In the genomic region with DNA sequence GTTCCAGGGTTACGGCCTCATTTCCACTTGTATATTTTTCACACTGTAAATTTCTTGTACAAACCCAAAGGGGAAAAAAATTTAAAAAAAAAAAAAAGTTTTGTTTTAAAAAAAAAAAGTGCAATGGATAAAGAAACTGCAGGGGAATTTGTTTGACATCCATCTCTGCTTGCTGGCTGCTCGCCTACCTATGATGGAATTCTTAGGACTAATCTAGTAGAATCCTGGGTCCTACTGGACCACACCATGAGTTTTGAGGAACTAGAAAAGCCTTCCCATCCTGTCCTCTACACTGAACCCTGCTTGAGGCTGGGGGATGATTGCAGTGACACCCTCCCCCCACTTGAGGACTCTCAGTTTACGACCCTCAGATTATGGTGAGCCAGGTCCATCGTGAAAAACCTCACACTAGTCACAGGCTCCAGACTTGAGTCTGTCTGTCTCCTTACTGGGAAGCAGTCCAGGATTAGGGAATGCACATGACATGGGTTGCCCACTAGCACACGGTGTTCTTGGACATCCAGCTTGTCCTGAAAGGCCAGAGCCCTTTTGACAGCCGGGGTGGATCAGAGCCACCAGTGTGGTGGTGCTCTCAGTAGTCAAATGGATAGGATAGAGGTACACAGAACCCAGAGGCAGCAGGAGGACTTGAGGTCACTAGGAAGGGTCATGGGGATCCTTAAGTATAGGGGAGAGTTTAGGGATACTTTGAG, we compare ENCODE assay signal across 15 mouse cellular contexts. TPM values are rescaled to one million over a fixed set of nuclear protein-coding genes. Genes with fewer than 3 reads are reported as not detected.
DNase-seq lines count a peak whose midpoint lies in the region; ATAC-seq and TF ChIP-seq lines count a peak whose summit lies in the region.
"Had no signal": no experiment of that assay in that cellular context is flagged by ENCODE, and none has a peak within 500 bp of the region (broad histone marks: within the 10 kb centered on the region; RNA-seq: fewer than 3 reads in every experiment).

No protein-coding gene starts in this region.

- no peak for TF ChIP-seq CTCF in cerebellum, adult 2 months (IDR thresholded peaks at IDR 0.05; ENCODE audit: borderline replicate concordance, insufficient read depth, low read depth, low read length)

- no peak for ATAC-seq in heart, embryonic 11.5 days (replicated peaks; ENCODE audit: insufficient number of reproducible peaks, low FRiP score, low TSS enrichment)
- no peak for ATAC-seq in midbrain, embryonic 13.5 days
- ATAC-seq: inflammation-experienced regulatory T-cells, adult 6 months had no signal

- WGBS in cerebellum, adult 2 months, result 58% methylated on average over 6 of the region's 6 CpGs
- 75% methylated on average over 6 of the region's 6 CpGs for WGBS in heart, embryonic 11.5 days (ENCODE audit: insufficient replicate concordance)
- 88% methylated on average over 6 of the region's 6 CpGs for WGBS in midbrain, embryonic 10.5 days
- 86% methylated on average over 6 of the region's 6 CpGs for WGBS in midbrain, embryonic 13.5 days

- peaks cover 14% of the 10 kb centered on the region for H3K4me1 ChIP-seq in cerebellum, adult 2 months (ENCODE audit: control insufficient read depth, insufficient read depth, low read length)
- H3K4me1 ChIP-seq in heart, embryonic 11.5 days (ENCODE audit: control insufficient read depth, insufficient read depth, low read length), result peaks cover 10% of the 10 kb centered on the region; the same call in 1 of the 2 replicates
- H3K4me1 ChIP-seq in midbrain, embryonic 10.5 days, result peaks cover 59% of the 10 kb centered on the region
- H3K4me1 ChIP-seq in midbrain, embryonic 13.5 days (replicated peaks), result peaks cover 13% of the 10 kb centered on the region; the same call in 1 of the 2 replicates

- DNase-seq in cerebellum, adult 2 months, result no peak
- DNase-seq in cerebellum, postnatal 36 days, result no peak
- peak; percentile 57 for DNase-seq in heart, adult 8-10 months (ENCODE audit: low spot score)
- no peak for DNase-seq in midbrain, embryonic 10.5 days (ENCODE audit: low spot score)
- no peak for DNase-seq in left cerebral cortex, postnatal 25 days (ENCODE audit: low spot score in 2 of 2)
- DNase-seq: B cell, adult 2 months; liver, embryonic 13.5 days had no signal

- H3K9me3 ChIP-seq in heart, embryonic 11.5 days (replicated peaks; ENCODE audit: control insufficient read depth, low read length), result no peaks in the 10 kb centered on the region
- H3K9me3 ChIP-seq in midbrain, embryonic 10.5 days (replicated peaks), result no peaks in the 10 kb centered on the region
- no peaks in the 10 kb centered on the region for H3K9me3 ChIP-seq in midbrain, embryonic 13.5 days
- H3K9me3 ChIP-seq: forebrain, embryonic 12.5 days; kidney, embryonic 15.5 days; liver, embryonic 13.5 days had no signal

- H3K4me2 ChIP-seq in heart, embryonic 11.5 days, result no peak overlapping the region
- H3K4me2 ChIP-seq in midbrain, embryonic 13.5 days (replicated peaks), result no peak overlapping the region
- no peak overlapping the region for H3K4me2 ChIP-seq in myocyte (ENCODE audit: low read depth)
- H3K4me2 ChIP-seq: forebrain, embryonic 12.5 days; kidney, embryonic 15.5 days; liver, embryonic 13.5 days had no signal

- peaks cover 27% of the 10 kb centered on the region for H3K36me3 ChIP-seq in heart, embryonic 11.5 days (ENCODE audit: control insufficient read depth, insufficient read depth, low read length)
- H3K36me3 ChIP-seq in midbrain, embryonic 10.5 days, result peaks cover 72% of the 10 kb centered on the region
- H3K36me3 ChIP-seq in midbrain, embryonic 13.5 days, result peaks cover 61% of the 10 kb centered on the region
- H3K36me3 ChIP-seq in myocyte (ENCODE audit: control insufficient read depth, insufficient read depth), result peaks cover 5% of the 10 kb centered on the region

- H3K9ac ChIP-seq in heart, embryonic 11.5 days (ENCODE audit: low read depth, low read length), result no peak overlapping the region
- H3K9ac ChIP-seq in midbrain, embryonic 13.5 days (replicated peaks), result no peak overlapping the region
- H3K9ac ChIP-seq: forebrain, embryonic 12.5 days; kidney, embryonic 15.5 days; liver, embryonic 13.5 days had no signal

- H3K79me2 ChIP-seq in myocyte (ENCODE audit: control insufficient read depth, insufficient read depth), result peaks cover 7% of the 10 kb centered on the region

- H3ac ChIP-seq in myocyte (ENCODE audit: control insufficient read depth, insufficient read length), result no peak overlapping the region

- no peak overlapping the region for H3K4me3 ChIP-seq in cerebellum, adult 2 months (replicated peaks; ENCODE audit: insufficient read depth, low read depth, low read length)
- H3K4me3 ChIP-seq in heart, embryonic 11.5 days (ENCODE audit: low read depth, low read length), result no peak overlapping the region
- H3K4me3 ChIP-seq in midbrain, embryonic 10.5 days, result no peak overlapping the region
- H3K4me3 ChIP-seq in midbrain, embryonic 13.5 days (replicated peaks), result no peak overlapping the region
- no peak overlapping the region for H3K4me3 ChIP-seq in myocyte
- H3K4me3 ChIP-seq: forebrain, embryonic 12.5 days; kidney, embryonic 15.5 days; liver, embryonic 13.5 days had no signal

- peak overlapping the region; percentile 24; the same call in 1 of the 2 replicates for H3K27ac ChIP-seq in cerebellum, adult 2 months (ENCODE audit: insufficient read depth, low read length)
- H3K27ac ChIP-seq in heart, embryonic 11.5 days (ENCODE audit: low read depth, low read length), result no peak overlapping the region
- H3K27ac ChIP-seq in midbrain, embryonic 10.5 days (replicated peaks), result 0 out of 2 replicates have a peak overlapping the region, but pooled peaks have one; percentile 38
- no peak overlapping the region for H3K27ac ChIP-seq in midbrain, embryonic 13.5 days
- H3K27ac ChIP-seq: forebrain, embryonic 12.5 days; liver, embryonic 13.5 days had no signal

- intact Hi-C loops in left cerebral cortex, postnatal 25 days (cut with DNase I), result no loop called here

- H3K27me3 ChIP-seq in cerebellum, adult 2 months (ENCODE audit: control insufficient read depth, insufficient read depth, low read length), result no peaks in the 10 kb centered on the region
- no peaks in the 10 kb centered on the region for H3K27me3 ChIP-seq in heart, embryonic 11.5 days (ENCODE audit: control insufficient read depth, insufficient read depth, low read length)
- no peaks in the 10 kb centered on the region for H3K27me3 ChIP-seq in midbrain, embryonic 10.5 days (ENCODE audit: low read depth, poor library complexity, severe bottlenecking)
- H3K27me3 ChIP-seq in midbrain, embryonic 13.5 days, result no peaks in the 10 kb centered on the region
- no peaks in the 10 kb centered on the region for H3K27me3 ChIP-seq in myocyte (ENCODE audit: control insufficient read depth, insufficient read depth, insufficient read length)
- H3K27me3 ChIP-seq: forebrain, embryonic 12.5 days; kidney, embryonic 15.5 days; liver, embryonic 13.5 days had no signal

- no peak for TF ChIP-seq POLR2A in cerebellum, adult 2 months (IDR thresholded peaks at IDR 0.05; ENCODE audit: borderline replicate concordance, insufficient read depth, low read length)
- no peak for TF ChIP-seq POLR2A in myocyte (IDR thresholded peaks at IDR 0.05; ENCODE audit: insufficient read length, low read depth)

RNA-seq across cellular contexts. Expression of a gene that starts 12.9 kb away (rescaled TPM):
- 54.1 and 56.3 TPM in 2 replicates for polyA plus RNA-seq in cerebellum, adult 2 months (2012; rRNA removed)
- total RNA-seq in heart, adult 8-10 months (2022), result 10 to 100 TPM; 53.9 to 70.5 (median 63.8) TPM
- 35.3 and 38.4 TPM in 2 replicates for polyA plus RNA-seq in heart, embryonic 11.5 days (2014; fragmentation: Nextera tagmentation; extraction: Ambion mirVana)
- 55.1 and 58.4 TPM in 2 replicates for polyA plus RNA-seq in midbrain, embryonic 10.5 days (2016; fragmentation: Nextera tagmentation; extraction: Ambion mirVana)
- 24.6 and 30.9 TPM in 2 replicates for polyA plus RNA-seq in midbrain, embryonic 13.5 days (2015; fragmentation: Nextera tagmentation; extraction: Ambion mirVana)
- polyA plus RNA-seq in myocyte (2012; fragmentation: generic; extraction: Trizol), result 66.1 TPM
- total RNA-seq in left cerebral cortex, postnatal 25 days (2021), result 10 to 100 TPM; 30.8 to 32.2 TPM
- total RNA-seq: monocyte, adult 5-6 weeks had no signal

RNA-seq across cellular contexts. Expression of a gene that starts 18.4 kb away (rescaled TPM):
- 7.6 and 9.1 TPM in 2 replicates for polyA plus RNA-seq in cerebellum, adult 2 months (2012; rRNA removed)
- total RNA-seq in heart, adult 8-10 months (2022), result under 1 TPM in 1 of 4 experiments, not detected in 3; 0.46 TPM
- 0.21 TPM in 1 of 2 replicates, not detected in the other for polyA plus RNA-seq in heart, embryonic 11.5 days (2014; fragmentation: Nextera tagmentation; extraction: Ambion mirVana)
- polyA plus RNA-seq in midbrain, embryonic 10.5 days (2016; fragmentation: Nextera tagmentation; extraction: Ambion mirVana), result 0.19 and 0.34 TPM in 2 replicates
- polyA plus RNA-seq in midbrain, embryonic 13.5 days (2015; fragmentation: Nextera tagmentation; extraction: Ambion mirVana), result 1.3 and 1.8 TPM in 2 replicates
- 5.0 TPM for polyA plus RNA-seq in myocyte (2012; fragmentation: generic; extraction: Trizol)
- total RNA-seq in left cerebral cortex, postnatal 25 days (2021), result 1 to 10 TPM; 4.2 to 4.6 TPM
- total RNA-seq: megakaryocyte progenitor cell, adult 5-6 weeks; monocyte, adult 5-6 weeks had no signal
- polyA plus RNA-seq: inflammation-experienced regulatory T-cells, adult 6 months; liver, embryonic 13.5 days had no signal

RNA-seq across cellular contexts. Expression of a gene that starts 20.2 kb away (rescaled TPM):
- 90.5 and 91.6 TPM in 2 replicates for polyA plus RNA-seq in cerebellum, adult 2 months (2012; rRNA removed)
- total RNA-seq in heart, adult 8-10 months (2022), result 10 to 100 TPM in 3 of 4 experiments, 1 to 10 TPM in 1; 9.0 to 10.8 (median 10.3) TPM
- polyA plus RNA-seq in heart, embryonic 11.5 days (2014; fragmentation: Nextera tagmentation; extraction: Ambion mirVana), result 16.0 and 18.8 TPM in 2 replicates
- polyA plus RNA-seq in midbrain, embryonic 10.5 days (2016; fragmentation: Nextera tagmentation; extraction: Ambion mirVana), result 8.3 and 15.3 TPM in 2 replicates
- 58.1 and 61.2 TPM in 2 replicates for polyA plus RNA-seq in midbrain, embryonic 13.5 days (2015; fragmentation: Nextera tagmentation; extraction: Ambion mirVana)
- 43.4 TPM for polyA plus RNA-seq in myocyte (2012; fragmentation: generic; extraction: Trizol)
- 100 to 1,000 TPM; 107 to 129 TPM for total RNA-seq in left cerebral cortex, postnatal 25 days (2021)

RNA-seq across cellular contexts. Expression of a gene that starts 20.9 kb away (rescaled TPM):
- 86.7 and 88.3 TPM in 2 replicates for polyA plus RNA-seq in cerebellum, adult 2 months (2012; rRNA removed)
- 10 to 100 TPM; 43.9 to 59.9 (median 54.3) TPM for total RNA-seq in heart, adult 8-10 months (2022)
- polyA plus RNA-seq in heart, embryonic 11.5 days (2014; fragmentation: Nextera tagmentation; extraction: Ambion mirVana), result 63.0 and 64.3 TPM in 2 replicates
- polyA plus RNA-seq in midbrain, embryonic 10.5 days (2016; fragmentation: Nextera tagmentation; extraction: Ambion mirVana), result 71.6 and 72.9 TPM in 2 replicates
- 91.3 and 91.5 TPM in 2 replicates for polyA plus RNA-seq in midbrain, embryonic 13.5 days (2015; fragmentation: Nextera tagmentation; extraction: Ambion mirVana)
- polyA plus RNA-seq in myocyte (2012; fragmentation: generic; extraction: Trizol), result 81.3 TPM
- 10 to 100 TPM; 40.2 to 44.2 TPM for total RNA-seq in left cerebral cortex, postnatal 25 days (2021)

RNA-seq across cellular contexts. Expression of a gene that starts 21.7 kb away (rescaled TPM):
- 11.2 and 11.7 TPM in 2 replicates for polyA plus RNA-seq in cerebellum, adult 2 months (2012; rRNA removed)
- 10 to 100 TPM; 30.6 to 34.6 (median 31.4) TPM for total RNA-seq in heart, adult 8-10 months (2022)
- 14.2 and 14.8 TPM in 2 replicates for polyA plus RNA-seq in heart, embryonic 11.5 days (2014; fragmentation: Nextera tagmentation; extraction: Ambion mirVana)
- 31.4 and 33.6 TPM in 2 replicates for polyA plus RNA-seq in midbrain, embryonic 10.5 days (2016; fragmentation: Nextera tagmentation; extraction: Ambion mirVana)
- 19.2 and 20.0 TPM in 2 replicates for polyA plus RNA-seq in midbrain, embryonic 13.5 days (2015; fragmentation: Nextera tagmentation; extraction: Ambion mirVana)
- 13.5 TPM for polyA plus RNA-seq in myocyte (2012; fragmentation: generic; extraction: Trizol)
- 10 to 100 TPM; 14.0 to 15.7 TPM for total RNA-seq in left cerebral cortex, postnatal 25 days (2021)

Comparison
In these comparisons a context has a peak if more than half of its experiments do, and no peak if none do; other contexts are left out.
1. H3K27ac ChIP-seq: peak in cerebellum, adult 2 months (single experiment) and midbrain, embryonic 10.5 days (single experiment); none in heart, embryonic 11.5 days (single experiment) and midbrain, embryonic 13.5 days (single experiment).